In the genomic region with DNA sequence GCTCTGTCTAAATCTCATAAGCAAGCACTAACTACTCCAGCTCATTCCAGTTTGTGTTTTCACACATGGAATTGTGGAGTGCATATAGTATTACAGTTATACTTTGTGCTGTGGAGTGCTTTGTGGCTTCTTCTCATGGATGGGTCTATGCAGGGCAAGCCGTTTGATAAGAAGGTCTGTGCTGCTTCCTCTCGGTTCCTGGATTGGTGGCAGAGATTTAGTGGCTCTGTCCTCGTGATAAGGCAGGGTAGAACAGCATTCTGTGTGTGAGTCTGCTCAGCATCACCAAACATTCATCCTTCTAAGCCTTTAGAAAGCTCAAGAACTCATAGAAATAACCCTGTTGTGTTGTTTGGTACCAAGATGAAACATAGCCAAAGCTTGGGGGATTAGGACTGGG, we compare ENCODE assay signal across 34 mouse cellular contexts.
"Had no signal": no experiment of that assay in that cellular context is flagged by ENCODE, and none has a peak within 500 bp of the region (broad histone marks: within the 10 kb centered on the region; RNA-seq: fewer than 3 reads in every experiment).

No protein-coding gene starts in this region.

- DNase-seq: heart, postnatal 10 days; heart, postnatal 14 days; heart, postnatal 36 days; heart, postnatal 4 days; kidney, adult 11 months; kidney, adult 18-20 months; kidney, adult 2 months; kidney, adult 8-10 months; kidney, adult 9 months; kidney, postnatal 10 days; kidney, postnatal 14 days; kidney, postnatal 36 days; kidney, postnatal 4 days; layer of hippocampus, adult 9-11 months; layer of hippocampus, postnatal 36 days had no signal

- H3K36me3 ChIP-seq: heart, embryonic 10.5 days; heart, embryonic 12.5 days; heart, embryonic 13.5 days; heart, embryonic 15.5 days; hindbrain, embryonic 10.5 days; hindbrain, embryonic 12.5 days; hindbrain, embryonic 13.5 days; hindbrain, embryonic 15.5 days; intestine, embryonic 15.5 days; kidney, embryonic 15.5 days had no signal

- H3K27ac ChIP-seq: heart, embryonic 10.5 days; heart, embryonic 13.5 days; heart, embryonic 15.5 days; hindbrain, embryonic 10.5 days; hindbrain, embryonic 12.5 days; hindbrain, embryonic 13.5 days; hindbrain, embryonic 14.5 days; hindbrain, embryonic 15.5 days; hindbrain, postnatal 0 days; intestine, embryonic 15.5 days; kidney, embryonic 15.5 days; kidney, postnatal 0 days had no signal

- H3K9me3 ChIP-seq: heart, embryonic 10.5 days; heart, embryonic 12.5 days; heart, embryonic 13.5 days; heart, embryonic 15.5 days; hindbrain, embryonic 10.5 days; hindbrain, embryonic 12.5 days; hindbrain, embryonic 13.5 days; hindbrain, embryonic 15.5 days; intestine, embryonic 15.5 days; kidney, embryonic 15.5 days had no signal

- H3K4me2 ChIP-seq: heart, embryonic 11.5 days; heart, embryonic 12.5 days; heart, embryonic 13.5 days; heart, embryonic 15.5 days; hindbrain, embryonic 12.5 days; hindbrain, embryonic 13.5 days; hindbrain, embryonic 14.5 days; hindbrain, embryonic 15.5 days; intestine, embryonic 15.5 days; kidney, embryonic 15.5 days had no signal

- H3K4me3 ChIP-seq: heart, embryonic 10.5 days; heart, embryonic 12.5 days; heart, embryonic 13.5 days; heart, embryonic 15.5 days; hindbrain, embryonic 10.5 days; hindbrain, embryonic 12.5 days; hindbrain, embryonic 13.5 days; hindbrain, embryonic 15.5 days; intestine, embryonic 15.5 days; kidney, embryonic 15.5 days; left cerebral cortex, adult 2 months had no signal

- H3K4me1 ChIP-seq: heart, embryonic 15.5 days; intestine, embryonic 15.5 days had no signal

- H3K9ac ChIP-seq: heart, embryonic 12.5 days; heart, embryonic 13.5 days; heart, embryonic 15.5 days; hindbrain, embryonic 12.5 days; hindbrain, embryonic 13.5 days; hindbrain, embryonic 14.5 days; hindbrain, embryonic 15.5 days; intestine, embryonic 15.5 days; kidney, embryonic 15.5 days had no signal

- ATAC-seq: hindbrain, embryonic 16.5 days; hindbrain, postnatal 0 days; inflammation-experienced regulatory T-cells, adult 6 months; intestine, embryonic 15.5 days; intestine, embryonic 16.5 days; intestine, postnatal 0 days had no signal

- H3K27me3 ChIP-seq: heart, embryonic 12.5 days; heart, embryonic 13.5 days; heart, embryonic 15.5 days; hindbrain, embryonic 12.5 days; hindbrain, embryonic 13.5 days; hindbrain, embryonic 15.5 days; intestine, embryonic 15.5 days; kidney, embryonic 15.5 days had no signal
